Mouse (Mus musculus) heart, embryonic 14.5 days (tissue): ENCODE data around the gene Cyp4f13. TPM values are rescaled to one million over a fixed set of nuclear protein-coding genes. Genes with fewer than 3 reads are reported as not detected.

Experiments used
- ATAC-seq: fragments of 200-750 bp; cut with Nextera tagmentation; 2 replicates; pipeline ENCODE4 v1.8.0; 2017; ENCODE audit warnings: low read depth, moderate TSS enrichment; ENCODE audit not compliant: insufficient number of reproducible peaks, insufficient read depth, low FRiP score
- H3K27ac ChIP-seq, 2 experiments: fragments of 200-500 bp in 1 of 2; fragments of 300-500 bp in 1 of 2; sonication (generic) in 1 of 2; replicated peaks in 1 of 2; 2 replicates each; pipeline ENCODE4 v1.5.1; 2012 to 2014; ENCODE audit warnings: low read depth in 2 of 2, low read length in 2 of 2, control low read depth in 1 of 2, mild to moderate bottlenecking in 1 of 2, mixed read lengths in 1 of 2; ENCODE audit not compliant: control insufficient read depth in 1 of 2, insufficient read depth in 1 of 2
- H3K27me3 ChIP-seq: fragments of 300-500 bp; sonication (generic); 2 replicates; pipeline ENCODE4 v1.6.1; 2014; ENCODE audit warnings: mild to moderate bottlenecking, low read length, control low read depth; ENCODE audit not compliant: control insufficient read depth, insufficient read depth
- H3K36me3 ChIP-seq: fragments of 300-500 bp; sonication (generic); 2 replicates; pipeline ENCODE4 v1.6.1; 2014; ENCODE audit warnings: mild to moderate bottlenecking, control low read depth, low read length, mixed read lengths; ENCODE audit not compliant: control insufficient read depth, insufficient read depth
- H3K4me1 ChIP-seq, 2 experiments: fragments of 200-500 bp in 1 of 2; fragments of 300-500 bp in 1 of 2; sonication (generic) in 1 of 2; 2 replicates each; pipeline ENCODE4 v1.6.1; 2012 to 2014; ENCODE audit warnings: low read length in 2 of 2, control low read depth in 1 of 2, mixed read lengths in 1 of 2; ENCODE audit not compliant: control insufficient read depth in 2 of 2, insufficient read depth in 2 of 2
- H3K4me2 ChIP-seq: fragments of 300-500 bp; sonication (generic); 2 replicates; pipeline ENCODE4 v1.6.1; 2014; ENCODE audit warnings: mild to moderate bottlenecking, low read length
- H3K4me3 ChIP-seq, 2 experiments: fragments of 200-500 bp in 1 of 2; fragments of 300-500 bp in 1 of 2; sonication (generic) in 1 of 2; 2 replicates each; pipeline ENCODE4 v1.5.1; 2012 to 2014; ENCODE audit warnings: low read length in 2 of 2, mild to moderate bottlenecking in 2 of 2, control low read depth in 1 of 2, low read depth in 1 of 2, moderate library complexity in 1 of 2; ENCODE audit not compliant: control insufficient read depth in 1 of 2, insufficient read depth in 1 of 2
- H3K9ac ChIP-seq: fragments of 300-500 bp; sonication (generic); 2 replicates; pipeline ENCODE4 v1.6.1; 2014; ENCODE audit warnings: mild to moderate bottlenecking, low read length
- H3K9me3 ChIP-seq: fragments of 300-500 bp; sonication (generic); 2 replicates; pipeline ENCODE4 v1.6.1; 2016; ENCODE audit warnings: low read length, control low read depth; ENCODE audit not compliant: control insufficient read depth
- WGBS: fragments of 180-500 bp; shearing (Covaris S2); extraction: QIAGEN DNeasy Blood & Tissue Kit; methylation state at CpG from one replicate; pipeline ENCODE4 v1.1.7; 2014; 5-methylcytosine and 5-hydroxymethylcytosine counted together
- polyA plus RNA-seq: library from polyadenylated mRNA; unstranded; fragments of >200 nt; fragmentation: Nextera tagmentation; extraction: Ambion mirVana; gene quantifications from 2 replicates; pipeline ENCODE4 v1.2.1, GENCODE M21; 2014

The Cyp4f13 gene
- polyA plus RNA-seq, 1 experiment from 2014 or later = 11.8 TPM

DNA sequence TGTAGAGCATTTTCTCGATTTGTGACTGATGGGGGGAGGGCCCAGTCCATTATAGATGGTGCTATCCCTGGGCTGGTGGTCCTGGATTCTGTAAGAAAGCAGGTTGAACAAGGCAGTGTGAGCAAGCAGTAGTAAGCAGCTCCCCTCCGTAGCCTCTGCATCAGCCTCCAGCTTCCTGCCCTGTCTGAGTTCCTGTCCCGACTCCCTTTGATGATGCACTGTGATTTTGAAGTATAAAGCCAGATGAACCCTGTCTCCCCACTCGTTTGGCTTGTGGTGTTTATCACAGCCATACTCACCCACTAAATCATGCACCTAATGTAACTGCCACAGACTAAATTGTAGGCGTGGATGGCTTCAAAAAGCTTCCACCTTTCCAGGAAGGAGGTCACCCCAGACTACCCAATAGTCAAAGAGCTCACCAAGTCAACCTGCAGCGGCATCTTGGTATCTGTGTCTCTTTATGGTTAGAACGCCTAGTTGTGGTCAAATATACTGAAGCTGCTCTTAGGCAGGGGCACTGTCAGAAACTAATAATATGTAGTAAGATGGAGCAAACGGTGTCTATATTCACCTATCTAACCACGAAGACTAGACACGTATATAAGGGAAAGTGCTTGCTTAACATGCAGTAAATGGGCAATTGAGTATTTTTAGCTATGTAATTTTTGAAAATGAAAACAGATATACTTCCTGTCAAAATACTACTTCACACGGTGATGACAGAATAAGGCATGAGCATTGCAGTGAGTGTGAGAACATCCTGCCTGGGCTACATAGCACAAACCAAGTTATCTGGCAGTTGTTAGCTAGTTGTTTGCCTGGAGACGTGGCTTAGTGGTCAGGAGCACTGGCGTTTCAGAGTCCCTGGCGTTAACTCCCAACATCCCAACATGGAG is 66.6 kb downstream of the Cyp4f13 start:
- Histone ChIP-seq H3K27me3 (no peaks in the 10 kb centered on the region), H3K9ac (no peak overlapping the region), H3K4me2 (no peak overlapping the region), H3K4me3 (no peak overlapping the region), H3K27ac (no peak overlapping the region), H3K4me1 (no peaks in the 10 kb centered on the region; a peak in 1 of 4 replicates), H3K9me3 (no peaks in the 10 kb centered on the region), H3K36me3 (peaks cover 61% of the 10 kb centered on the region)
- WGBS = 87% methylated on average over 14 of the region's 14 CpGs
- ATAC-seq = no peak

- Histone ChIP-seq H3K36me3 (peaks cover 44% of the 10 kb centered on the region), H3K27ac (no peak overlapping the region), H3K27me3 (no peaks in the 10 kb centered on the region), H3K9ac (no peak overlapping the region), H3K4me3 (no peak overlapping the region), H3K9me3 (no peaks in the 10 kb centered on the region), H3K4me2 (no peak overlapping the region), H3K4me1 (no peaks in the 10 kb centered on the region; a peak in 1 of 4 replicates)
- no peak for ATAC-seq
- WGBS = 90% methylated on average over 11 of the region's 11 CpGs
Observed at GRCm38 (mm10) chr17:32878773-32879172, 68.4 kb downstream of the Cyp4f13 start.

DNA sequence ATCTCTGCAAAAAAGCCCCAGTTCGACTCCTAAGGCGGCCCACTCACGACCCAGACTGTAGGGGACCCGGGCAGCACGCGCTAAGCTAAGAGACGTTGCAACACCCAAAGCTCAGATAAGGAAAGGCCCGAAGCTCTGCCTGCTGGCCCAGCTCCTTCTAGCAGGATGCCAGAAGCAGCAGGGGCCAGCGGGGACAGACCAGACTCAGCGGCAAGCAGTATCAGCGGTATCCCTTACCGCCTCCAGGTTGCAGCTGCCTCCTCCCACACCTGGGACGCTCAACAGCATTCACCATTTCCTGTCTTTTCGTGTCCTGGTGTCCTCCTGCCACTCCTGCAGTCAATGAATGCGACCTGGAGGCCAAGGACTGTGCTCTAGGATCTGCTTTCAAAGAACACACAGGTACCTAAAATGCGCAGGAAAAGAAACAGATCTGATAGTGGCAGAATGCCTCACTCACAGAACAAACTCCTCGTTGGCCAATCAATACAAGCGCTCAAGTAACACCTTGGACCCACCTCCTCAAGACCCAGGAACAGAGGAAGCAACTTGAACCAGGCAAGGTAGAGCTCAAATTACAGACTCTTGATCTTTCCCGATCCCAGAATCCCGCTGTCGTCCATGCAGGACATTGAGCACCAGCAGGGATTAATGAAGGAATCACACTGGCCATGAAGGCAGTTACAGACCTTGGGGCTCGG is 69.6 kb downstream of the Cyp4f13 start:
- Histone ChIP-seq H3K27ac (no peak overlapping the region), H3K9ac (peak overlapping the region; percentile 39; the same call in 1 of the 2 replicates), H3K4me1 (no peaks in the 10 kb centered on the region; a peak in 1 of 4 replicates), H3K36me3 (peaks cover 32% of the 10 kb centered on the region), H3K9me3 (no peaks in the 10 kb centered on the region), H3K27me3 (no peaks in the 10 kb centered on the region), H3K4me2 (peak overlapping the region; percentile 39), H3K4me3 (no peak overlapping the region)
- no peak for ATAC-seq
- WGBS = 4% methylated on average over 22 of the region's 22 CpGs

Other genes with a start within 250 kb of the Cyp4f13 start
- 32.5 and 34.7 TPM in 2 replicates for gene Zfp871, start 159.1 kb downstream of the Cyp4f13 start, polyA plus RNA-seq
- gene Zfp811, start 137.5 kb downstream of the Cyp4f13 start, polyA plus RNA-seq = 0.74 and 1.3 TPM in 2 replicates
- gene Zfp799, start 117.1 kb downstream of the Cyp4f13 start, polyA plus RNA-seq = 9.1 and 13.0 TPM in 2 replicates
- 6.6 and 8.4 TPM in 2 replicates for gene Zfp870, start 55.8 kb downstream of the Cyp4f13 start, polyA plus RNA-seq
- not detected in 2 replicates for gene Cyp4f14, start 30.1 kb downstream of the Cyp4f13 start, polyA plus RNA-seq
- gene Zfp472, start 18.4 kb upstream of the Cyp4f13 start, polyA plus RNA-seq = 5.0 and 5.4 TPM in 2 replicates
- 9.5 TPM in 2 replicates for gene Zfp952, start 45.7 kb upstream of the Cyp4f13 start, polyA plus RNA-seq
- gene Zfp763, start 86.0 kb upstream of the Cyp4f13 start, polyA plus RNA-seq = 5.5 and 6.6 TPM in 2 replicates
- gene 4921501E09Rik, start 120.7 kb upstream of the Cyp4f13 start, polyA plus RNA-seq = not detected in 2 replicates
- gene Zfp563, start 141.9 kb upstream of the Cyp4f13 start, polyA plus RNA-seq = 3.9 and 7.2 TPM in 2 replicates
- gene Morc2b, start 192.3 kb upstream of the Cyp4f13 start, polyA plus RNA-seq = 0.12 TPM in 1 of 2 replicates, not detected in the other
- gene Olfr55, start 221.0 kb upstream of the Cyp4f13 start, polyA plus RNA-seq = 0.04 TPM in 1 of 2 replicates, not detected in the other
- gene Olfr239, start 243.9 kb upstream of the Cyp4f13 start, polyA plus RNA-seq = not detected in 2 replicates